Comparison of ENCODE assay signal across 8 mouse cellular contexts in the genomic region with DNA sequence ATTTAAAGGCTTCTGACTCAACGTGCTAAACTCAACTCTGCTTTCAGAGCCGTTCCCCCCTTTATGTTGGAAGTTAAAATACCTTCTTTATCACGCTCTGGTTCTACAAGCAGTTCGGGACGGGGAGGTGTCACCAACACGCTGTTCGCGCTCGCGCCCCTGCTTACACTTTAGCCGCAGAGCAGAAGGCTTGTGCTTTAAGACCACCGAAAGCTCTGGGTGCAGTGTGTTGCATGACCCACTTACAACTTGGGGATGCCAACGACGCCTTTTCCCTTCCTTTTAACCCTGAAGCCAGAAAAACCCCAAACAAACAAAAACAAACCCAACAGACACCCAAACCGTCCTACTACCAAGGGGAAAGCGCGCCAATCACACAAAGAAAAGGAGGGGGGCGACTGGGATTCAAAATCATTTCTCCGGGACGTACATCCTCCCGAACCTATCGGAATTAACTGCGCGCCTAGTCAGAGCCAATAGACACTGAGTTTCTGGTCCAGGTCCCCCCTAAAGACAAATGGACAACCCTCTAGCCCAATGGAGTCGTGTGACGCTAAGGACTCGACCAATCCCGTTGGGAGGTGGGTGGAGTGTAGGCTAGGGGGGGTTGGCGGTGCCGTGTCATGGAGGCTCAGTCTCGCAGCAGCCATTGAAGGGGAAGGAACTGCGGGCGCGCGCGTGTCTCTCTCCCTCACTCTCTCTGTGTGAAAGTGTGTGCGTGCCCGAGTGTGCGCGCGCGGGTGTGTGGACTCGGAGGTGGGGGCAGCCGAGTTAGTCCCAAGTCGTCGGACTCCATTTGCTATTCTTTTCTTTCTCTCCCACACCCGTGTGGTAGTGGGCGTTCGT. TPM values are rescaled to one million over a fixed set of nuclear protein-coding genes. Genes with fewer than 3 reads are reported as not detected.
DNase-seq lines count a peak whose midpoint lies in the region; ATAC-seq lines count a peak whose summit lies in the region.

Gene Anp32e (plus strand): TSS at position 589 of the 846 bp plus-strand sequence.

- no peaks in the 10 kb centered on the region for H3K27me3 ChIP-seq in hindbrain, embryonic 15.5 days

- no peaks in the 10 kb centered on the region for H3K9me3 ChIP-seq in hindbrain, embryonic 15.5 days

- peak within 1 kb of the TSS; percentile 63 for H3K9ac ChIP-seq in hindbrain, embryonic 15.5 days

- H3K4me2 ChIP-seq in hindbrain, embryonic 15.5 days: peak within 1 kb of the TSS; percentile 88

- peaks cover 42% of the 10 kb centered on the region for H3K79me2 ChIP-seq in macrophage (ENCODE audit: inconsistent target)

- peaks cover 1% of the 10 kb centered on the region; the same call in 1 of the 2 replicates for H3K36me3 ChIP-seq in hindbrain, embryonic 15.5 days
- H3K36me3 ChIP-seq in macrophage (ENCODE audit: inconsistent target): no peaks in the 10 kb centered on the region

- DNase-seq in T-cell, adult 2 months (ENCODE audit: low spot score): peak; percentile 98
- DNase-seq in cerebellum, postnatal 36 days: peak; percentile 95 to 96
- peak; percentile 97 to 98 for DNase-seq in frontal cortex, postnatal 36 days (ENCODE audit: low spot score in 2 of 2)
- peak; percentile 92 to 96 for DNase-seq in left cerebral cortex, adult 18-20 months (ENCODE audit: low spot score in 2 of 2)
- DNase-seq in right cerebral cortex, adult 18-20 months: peak; percentile 97
- peak; percentile 88 for DNase-seq in urinary bladder, postnatal 10 days (ENCODE audit: low spot score)

- H3K4me1 ChIP-seq in hindbrain, embryonic 15.5 days (replicated peaks): peaks cover 11% of the 10 kb centered on the region

- peak; percentile 100 for ATAC-seq in hindbrain, embryonic 15.5 days (ENCODE audit: low FRiP score, low read depth)

- WGBS in hindbrain, embryonic 15.5 days: under 1% methylated on average over 47 of the region's 49 CpGs
- WGBS in macrophage (ENCODE audit: missing documents): 2% methylated on average over 48 of the region's 49 CpGs

- peak within 1 kb of the TSS; percentile 88 for H3K27ac ChIP-seq in hindbrain, embryonic 15.5 days (replicated peaks)
- peak within 1 kb of the TSS; percentile 82 for H3K27ac ChIP-seq in macrophage

- H3K4me3 ChIP-seq in hindbrain, embryonic 15.5 days: peak within 1 kb of the TSS; percentile 97
- H3K4me3 ChIP-seq in macrophage (ENCODE audit: inconsistent target): peak within 1 kb of the TSS; percentile 94

RNA-seq across cellular contexts. Expression of gene Anp32e, which starts in this region (rescaled TPM):
- polyA plus RNA-seq in hindbrain, embryonic 15.5 days (2015; fragmentation: Nextera tagmentation; extraction: Ambion mirVana): 117 and 118 TPM in 2 replicates
- total RNA-seq in left cerebral cortex, adult 18-20 months (2021): 100 to 1,000 TPM in 1 of 2 experiments, 10 to 100 TPM in 1; 95.1 to 109 TPM
- 10 to 100 TPM in 16 of 26 experiments, 1 to 10 TPM in 10; 5.8 to 31.9 (median 11.0) TPM for total RNA-seq in macrophage (2018; cell fraction: chromatin; rRNA removed)
- 10 to 100 TPM; 24.0 to 62.5 (median 37.7) TPM for total RNA-seq in macrophage (2018; cell fraction: cytosol; rRNA removed)
- total RNA-seq in macrophage (2018; cell fraction: nucleus; rRNA removed): 10 to 100 TPM; 11.2 to 50.9 (median 18.7) TPM
- 40.1 to 196 TPM (median 80.7 TPM) in 3 replicates for polyA plus RNA-seq in macrophage (2018)

Comparison
In these comparisons a context has a peak if more than half of its experiments do, and no peak if none do; other contexts are left out.
1. Peak in every context shown above with its lines: DNase-seq, ATAC-seq, H3K4me3 ChIP-seq and H3K27ac ChIP-seq.